Mouse (Mus musculus) heart, postnatal 0 days (tissue): ENCODE data around the gene Adat3. TPM values are rescaled to one million over a fixed set of nuclear protein-coding genes. Genes with fewer than 3 reads are reported as not detected.

Experiments used
- ATAC-seq: fragments of 200-750 bp; cut with Nextera tagmentation; 2 replicates; pipeline ENCODE4 v1.8.0; 2017; ENCODE audit warnings: low read depth, moderate number of reproducible peaks, moderate library complexity; ENCODE audit not compliant: insufficient read depth
- DNase-seq: peaks from one replicate; pipeline ENCODE4 v3.0.0-alpha.2; 2016; ENCODE audit warnings: low spot score
- H3K27ac ChIP-seq: fragments of 300-500 bp; sonication (generic); 2 replicates; pipeline ENCODE4 v1.5.1; 2014; ENCODE audit warnings: low read depth, mild to moderate bottlenecking
- H3K27me3 ChIP-seq: fragments of 300-500 bp; sonication (generic); 2 replicates; pipeline ENCODE4 v1.6.1; 2014; ENCODE audit warnings: low read length, mixed read lengths; ENCODE audit not compliant: control insufficient read depth, insufficient read depth
- H3K36me3 ChIP-seq: fragments of 300-500 bp; sonication (generic); replicated peaks from 2 replicates; pipeline ENCODE4 v1.6.1; 2014; ENCODE audit warnings: low read length, mixed read lengths; ENCODE audit not compliant: control insufficient read depth, insufficient read depth
- H3K4me1 ChIP-seq: fragments of 300-500 bp; sonication (generic); 2 replicates; pipeline ENCODE4 v1.6.1; 2014; ENCODE audit warnings: antibody characterized with exemption; ENCODE audit not compliant: control insufficient read depth, insufficient read depth
- H3K4me2 ChIP-seq: fragments of 300-500 bp; sonication (generic); 2 replicates; pipeline ENCODE4 v1.6.1; 2014; ENCODE audit warnings: low read depth, mild to moderate bottlenecking, low read length, moderate library complexity
- H3K4me3 ChIP-seq: fragments of 300-500 bp; sonication (generic); 2 replicates; pipeline ENCODE4 v1.5.1; 2014; ENCODE audit warnings: low read depth, low read length
- H3K9ac ChIP-seq: fragments of 300-500 bp; sonication (generic); replicated peaks from 2 replicates; pipeline ENCODE4 v1.6.1; 2014; ENCODE audit warnings: low read depth, low read length, mixed read lengths
- H3K9me3 ChIP-seq: fragments of 300-500 bp; sonication (generic); replicated peaks from 2 replicates; pipeline ENCODE4 v1.6.1; 2016; ENCODE audit warnings: low read length; ENCODE audit not compliant: control insufficient read depth
- CTCF ChIP-seq: IDR thresholded peaks from 2 replicates; pipeline ENCODE4 v1.5.1; 2016; ENCODE audit warnings: antibody characterized with exemption, control low read depth, low read depth
- EP300 ChIP-seq: IDR thresholded peaks from 2 replicates; pipeline ENCODE4 v1.6.1; 2016; ENCODE audit warnings: antibody characterized with exemption, low read depth
- WGBS: fragments of 180-500 bp; shearing (Covaris S2); extraction: QIAGEN DNeasy Blood & Tissue Kit; methylation state at CpG from one replicate; pipeline ENCODE4 v1.1.7; 2014; 5-methylcytosine and 5-hydroxymethylcytosine counted together
- polyA plus RNA-seq: library from polyadenylated mRNA; unstranded; fragments of >200 nt; fragmentation: Nextera tagmentation; extraction: Ambion mirVana; gene quantifications from 2 replicates; pipeline ENCODE4 v1.2.1, GENCODE M21; 2015
- total RNA-seq: library from RNA; depleted of rRNA; stranded (reverse); fragments of >200 nt; gene quantifications from 2 replicates; pipeline ENCODE4 v1.2.3, GENCODE M21; 2014; ENCODE audit warnings: low replicate concordance

The Adat3 gene
- total and polyA plus RNA-seq, 2 experiments from 2014 or later = 2.7 to 4.5 TPM

DNA sequence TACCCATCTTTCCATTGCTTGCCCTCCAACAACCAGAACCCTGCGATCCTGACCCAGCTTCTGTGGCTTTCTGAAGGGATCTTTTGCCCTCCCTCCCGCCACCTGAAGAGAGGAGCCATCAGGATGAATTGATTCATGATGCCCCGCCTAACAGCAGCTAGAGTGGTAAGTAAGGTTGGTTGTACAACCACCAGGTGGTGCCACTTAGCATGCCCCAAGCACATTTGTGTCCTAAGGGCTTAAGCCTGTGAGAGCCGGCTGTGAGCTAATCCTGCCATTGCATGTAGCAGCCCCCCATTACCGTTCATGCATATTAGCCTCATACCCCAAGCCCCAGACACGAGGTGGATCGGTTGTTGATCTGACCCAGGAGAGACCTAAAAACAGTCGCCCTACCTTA, 23.8 kb upstream of the Adat3 start:
- Histone ChIP-seq H3K27ac (peak overlapping the region; percentile 83), H3K36me3 (no peaks in the 10 kb centered on the region; the same call in none of the 2 replicates), H3K9ac (no peak overlapping the region), H3K4me3 (peak overlapping the region; percentile 83), H3K4me1 (peaks cover 10% of the 10 kb centered on the region; the same call in 1 of the 2 replicates), H3K4me2 (peak overlapping the region; percentile 76), H3K27me3 (no peaks in the 10 kb centered on the region), H3K9me3 (no peaks in the 10 kb centered on the region)
- ATAC-seq (0 out of 2 replicates have a peak, but pooled peaks have one; percentile 9), DNase-seq (peak; percentile 61)
- WGBS = 10% methylated on average over 8 of the region's 8 CpGs
- no peak for TF ChIP-seq EP300
- TF ChIP-seq CTCF = peak; percentile 72

DNA sequence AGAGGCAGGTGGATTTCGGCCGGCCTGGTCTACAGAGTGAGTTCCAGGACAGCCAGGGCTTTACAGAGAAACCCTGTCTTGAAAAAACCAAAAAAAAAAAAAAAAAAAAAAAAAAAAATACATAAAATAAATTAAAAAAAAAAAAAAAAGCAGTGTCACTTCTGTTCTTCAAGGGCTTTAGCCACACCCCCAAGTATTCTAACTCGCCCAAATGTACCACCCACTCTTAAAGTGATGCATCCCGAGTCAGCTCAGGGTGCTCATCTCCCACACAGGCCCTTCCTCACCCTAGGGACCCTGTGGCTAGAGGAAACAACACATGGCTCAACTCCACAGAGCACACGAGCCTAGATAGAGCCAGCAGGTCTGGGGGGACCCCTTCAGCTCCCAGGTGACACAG, 19.6 kb upstream of the Adat3 start:
- 83% methylated on average over 5 of the region's 5 CpGs for WGBS
- H3K4me2 ChIP-seq = no peak overlapping the region
- DNase-seq (no peak), ATAC-seq (no peak)
- no peaks in the 10 kb centered on the region for H3K27me3 ChIP-seq
- H3K4me3 ChIP-seq = no peak overlapping the region
- TF ChIP-seq CTCF = no peak
- TF ChIP-seq EP300 = no peak
- H3K4me1 ChIP-seq = 0 out of 2 replicates have a peak, but pooled peaks cover 8% of the 10 kb centered on the region
- H3K36me3 ChIP-seq = peaks cover 5% of the 10 kb centered on the region
- H3K9ac ChIP-seq = no peak overlapping the region
- no peaks in the 10 kb centered on the region for H3K9me3 ChIP-seq
- no peak overlapping the region for H3K27ac ChIP-seq

DNA sequence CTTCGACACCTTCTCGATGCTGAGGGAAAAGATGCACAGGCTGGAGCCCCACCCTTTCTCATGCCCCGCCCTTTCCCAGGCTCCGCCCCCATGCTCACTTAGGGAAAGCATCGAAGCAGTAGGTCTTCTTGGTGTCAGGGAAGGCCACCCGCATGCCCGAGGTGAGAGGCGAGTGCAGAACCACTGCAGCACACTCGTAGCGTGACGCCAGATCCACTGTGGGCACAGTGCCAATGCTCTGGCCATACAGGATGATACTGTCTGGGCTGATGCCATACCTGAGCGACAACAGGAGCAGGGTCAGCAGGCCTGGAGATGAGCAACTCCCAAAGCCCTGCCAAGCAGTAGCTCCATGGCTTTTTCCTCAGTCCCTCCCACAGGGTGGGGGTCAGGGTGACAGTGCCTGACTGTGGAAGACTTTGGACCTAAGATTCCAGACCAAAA, 18.6 kb upstream of the Adat3 start:
- TF ChIP-seq CTCF (no peak), EP300 (no peak)
- H3K4me3 ChIP-seq = no peak overlapping the region
- H3K4me1 ChIP-seq = peaks cover 18% of the 10 kb centered on the region
- H3K9ac ChIP-seq = 0 out of 2 replicates have a peak overlapping the region, but pooled peaks have one; percentile 10
- no peak overlapping the region for H3K4me2 ChIP-seq
- WGBS = 41% methylated on average over 12 of the region's 12 CpGs
- DNase-seq (no peak), ATAC-seq (no peak)
- H3K9me3 ChIP-seq = no peaks in the 10 kb centered on the region
- no peaks in the 10 kb centered on the region for H3K27me3 ChIP-seq
- peaks cover 5% of the 10 kb centered on the region for H3K36me3 ChIP-seq
- 0 out of 2 replicates have a peak overlapping the region, but pooled peaks have one; percentile 30 for H3K27ac ChIP-seq

GRCm38 (mm10) chr10:80584642-80585552, 17.8 kb upstream of the Adat3 start:
- 0 out of 2 replicates have a peak overlapping the region, but pooled peaks have one; percentile 10 for H3K9ac ChIP-seq
- H3K27ac ChIP-seq = peak overlapping the region; percentile 30; the same call in 1 of the 2 replicates
- peak overlapping the region; percentile 46 for H3K4me2 ChIP-seq
- peaks cover 5% of the 10 kb centered on the region for H3K36me3 ChIP-seq
- TF ChIP-seq CTCF (no peak), EP300 (no peak)
- no peak overlapping the region for H3K4me3 ChIP-seq
- peaks cover 24% of the 10 kb centered on the region for H3K4me1 ChIP-seq
- no peaks in the 10 kb centered on the region for H3K27me3 ChIP-seq
- 60% methylated on average over 12 of the region's 12 CpGs for WGBS
- DNase-seq = no peak
- H3K9me3 ChIP-seq = no peaks in the 10 kb centered on the region
- no peak for ATAC-seq

DNA sequence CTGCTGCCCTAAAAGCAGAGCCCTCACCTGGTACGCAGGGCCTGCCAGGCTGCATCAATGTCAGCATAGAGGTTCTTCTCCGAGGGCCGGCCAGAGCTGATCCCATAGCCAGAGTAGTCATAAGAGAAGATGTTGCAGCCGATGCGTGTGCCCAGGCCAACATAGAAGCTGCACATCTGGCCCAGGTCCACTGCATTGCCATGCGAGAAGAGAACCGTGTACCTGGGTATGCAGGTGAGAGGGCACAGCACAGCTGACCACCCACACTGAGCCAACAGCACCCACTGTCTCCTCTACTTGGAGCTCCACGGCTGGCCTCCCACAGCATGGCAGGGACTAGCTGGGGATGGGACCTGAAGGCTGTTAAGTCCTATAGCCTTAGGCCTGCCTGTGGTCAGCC, 17.1 kb upstream of the Adat3 start:
- no peak overlapping the region for H3K9ac ChIP-seq
- TF ChIP-seq CTCF = no peak
- no peak for TF ChIP-seq EP300
- ATAC-seq (no peak), DNase-seq (no peak)
- H3K27ac ChIP-seq = no peak overlapping the region
- no peaks in the 10 kb centered on the region for H3K9me3 ChIP-seq
- H3K4me1 ChIP-seq = peaks cover 24% of the 10 kb centered on the region
- H3K4me3 ChIP-seq = no peak overlapping the region
- peaks cover 5% of the 10 kb centered on the region for H3K36me3 ChIP-seq
- peak overlapping the region; percentile 46 for H3K4me2 ChIP-seq
- H3K27me3 ChIP-seq = no peaks in the 10 kb centered on the region
- WGBS = 85% methylated on average over 8 of the region's 8 CpGs
